Mouse (Mus musculus): ENCODE data around the gene 4931422A03Rik. TPM values are rescaled to one million over a fixed set of nuclear protein-coding genes. Genes with fewer than 3 reads are reported as not detected.

Gene 4931422A03Rik
- polyA plus RNA-seq, 1 experiment, result not detected

DNA sequence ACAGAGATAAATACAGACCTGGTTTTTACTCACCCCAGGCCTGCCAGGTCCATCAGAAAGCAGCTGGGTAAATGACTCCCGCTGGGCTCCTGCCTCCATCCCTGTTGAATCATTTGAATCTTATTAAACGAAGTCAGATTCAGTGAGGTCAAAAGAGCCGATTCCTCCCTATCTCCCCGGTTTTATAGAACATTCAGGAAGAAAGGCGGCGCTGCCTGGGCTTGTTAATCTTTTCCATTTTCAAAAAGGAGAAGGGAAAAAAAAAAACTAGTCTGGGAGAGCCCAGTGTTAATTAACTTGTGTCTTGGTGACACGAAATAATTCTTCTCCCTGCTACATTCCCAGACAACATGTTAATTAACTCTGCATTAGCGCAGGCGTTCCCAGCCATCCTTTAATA is 50.4 kb downstream of the 4931422A03Rik start:
- no peak for TF ChIP-seq TAL1 (IDR thresholded peaks at IDR 0.05; ENCODE audit: low read length)
- TF ChIP-seq GATA1 (IDR thresholded peaks at IDR 0.05; ENCODE audit: low read length), result no peak
- no peaks in the 10 kb centered on the region; the same call in 1 of the 2 replicates for H3K27me3 ChIP-seq (ENCODE audit: control insufficient read depth)
- no peak overlapping the region for H3K4me3 ChIP-seq (replicated peaks)
- H3K36me3 ChIP-seq (ENCODE audit: control insufficient read depth), result peaks cover 100% of the 10 kb centered on the region
- H3K4me1 ChIP-seq (ENCODE audit: control insufficient read depth), result peaks cover 79% of the 10 kb centered on the region
- H3K9me3 ChIP-seq (ENCODE audit: control insufficient read depth, low read length), result no peaks in the 10 kb centered on the region

DNA sequence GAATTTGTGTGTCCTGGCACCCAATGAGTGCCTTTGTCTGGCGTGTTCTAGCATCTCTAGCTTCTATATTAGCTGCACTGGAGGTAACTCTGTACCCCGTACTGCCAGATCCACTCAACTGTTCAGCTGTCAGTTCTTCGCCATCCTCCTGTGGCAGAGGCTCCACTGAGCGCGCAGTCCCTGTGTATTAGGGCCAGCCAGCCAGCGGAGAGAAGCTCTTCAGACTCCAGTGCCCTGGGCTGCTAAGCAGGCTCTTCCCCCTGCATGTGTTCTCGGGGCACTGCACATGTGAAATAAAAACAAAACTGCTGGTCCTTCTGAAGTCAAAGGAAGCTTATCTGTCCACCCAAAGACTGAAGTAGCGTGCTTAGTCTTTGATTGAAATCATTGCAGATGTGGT is 50.9 kb downstream of the 4931422A03Rik start:
- no peaks in the 10 kb centered on the region; the same call in 1 of the 2 replicates for H3K27me3 ChIP-seq (ENCODE audit: control insufficient read depth)
- H3K36me3 ChIP-seq (ENCODE audit: control insufficient read depth), result peaks cover 100% of the 10 kb centered on the region
- H3K9me3 ChIP-seq (ENCODE audit: control insufficient read depth, low read length), result no peaks in the 10 kb centered on the region
- no peak overlapping the region for H3K4me3 ChIP-seq (replicated peaks)
- TF ChIP-seq GATA1 (IDR thresholded peaks at IDR 0.05; ENCODE audit: low read length), result no peak
- no peak for TF ChIP-seq TAL1 (IDR thresholded peaks at IDR 0.05; ENCODE audit: low read length)
- H3K4me1 ChIP-seq (ENCODE audit: control insufficient read depth), result peaks cover 81% of the 10 kb centered on the region

DNA sequence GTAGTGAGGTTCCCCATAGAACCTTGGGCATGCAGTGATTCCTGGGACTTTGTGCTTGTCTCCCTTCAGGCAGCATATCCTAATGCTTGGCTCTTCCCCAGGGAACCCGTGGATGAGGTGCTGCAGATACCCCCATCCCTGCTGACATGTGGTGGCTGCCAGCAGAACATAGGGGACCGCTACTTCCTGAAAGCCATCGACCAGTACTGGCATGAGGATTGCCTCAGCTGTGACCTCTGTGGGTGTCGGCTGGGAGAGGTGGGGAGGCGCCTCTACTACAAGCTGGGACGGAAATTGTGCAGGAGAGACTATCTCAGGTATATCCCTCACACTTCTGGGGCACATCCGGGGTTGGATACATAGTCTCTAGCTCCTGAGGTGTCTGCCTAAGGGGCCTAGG is 52.3 kb downstream of the 4931422A03Rik start:
- Histone ChIP-seq H3K9me3 (ENCODE audit: control insufficient read depth, low read length) (no peaks in the 10 kb centered on the region), H3K27me3 (ENCODE audit: control insufficient read depth) (peaks cover 4% of the 10 kb centered on the region; the same call in 1 of the 2 replicates), H3K4me1 (ENCODE audit: control insufficient read depth) (peaks cover 87% of the 10 kb centered on the region), H3K4me3 (replicated peaks) (no peak overlapping the region), H3K36me3 (ENCODE audit: control insufficient read depth) (peaks cover 100% of the 10 kb centered on the region)
- no peak for TF ChIP-seq TAL1 (IDR thresholded peaks at IDR 0.05; ENCODE audit: low read length)
- TF ChIP-seq GATA1 (IDR thresholded peaks at IDR 0.05; ENCODE audit: low read length), result no peak

DNA sequence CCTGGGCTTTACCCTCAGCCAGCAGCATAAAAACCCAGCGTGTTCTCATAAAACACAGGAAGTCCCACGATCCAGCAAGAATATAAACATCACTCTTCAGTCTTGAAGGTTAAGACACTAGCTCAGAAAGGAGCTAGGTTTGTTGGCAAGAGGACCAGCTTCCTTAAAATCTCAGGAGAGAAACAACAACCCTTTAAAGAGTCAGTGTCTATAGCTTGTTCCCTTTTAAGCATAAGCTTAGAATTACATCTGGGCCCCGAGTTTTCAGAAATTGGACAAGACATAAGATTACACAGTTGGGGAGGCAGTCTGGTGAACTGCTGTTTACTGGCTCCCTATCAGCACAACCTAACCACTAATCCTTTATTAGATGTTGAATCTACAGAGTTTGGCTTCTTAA is 56.3 kb downstream of the 4931422A03Rik start:
- Histone ChIP-seq H3K4me1 (ENCODE audit: control insufficient read depth) (peaks cover 82% of the 10 kb centered on the region), H3K9me3 (ENCODE audit: control insufficient read depth, low read length) (no peaks in the 10 kb centered on the region), H3K4me3 (replicated peaks) (peak overlapping the region; percentile 93), H3K27me3 (ENCODE audit: control insufficient read depth) (peaks cover 11% of the 10 kb centered on the region; the same call in 1 of the 2 replicates), H3K36me3 (ENCODE audit: control insufficient read depth) (peaks cover 97% of the 10 kb centered on the region)
- no peak for TF ChIP-seq TAL1 (IDR thresholded peaks at IDR 0.05; ENCODE audit: low read length)
- TF ChIP-seq GATA1 (IDR thresholded peaks at IDR 0.05; ENCODE audit: low read length), result no peak

DNA sequence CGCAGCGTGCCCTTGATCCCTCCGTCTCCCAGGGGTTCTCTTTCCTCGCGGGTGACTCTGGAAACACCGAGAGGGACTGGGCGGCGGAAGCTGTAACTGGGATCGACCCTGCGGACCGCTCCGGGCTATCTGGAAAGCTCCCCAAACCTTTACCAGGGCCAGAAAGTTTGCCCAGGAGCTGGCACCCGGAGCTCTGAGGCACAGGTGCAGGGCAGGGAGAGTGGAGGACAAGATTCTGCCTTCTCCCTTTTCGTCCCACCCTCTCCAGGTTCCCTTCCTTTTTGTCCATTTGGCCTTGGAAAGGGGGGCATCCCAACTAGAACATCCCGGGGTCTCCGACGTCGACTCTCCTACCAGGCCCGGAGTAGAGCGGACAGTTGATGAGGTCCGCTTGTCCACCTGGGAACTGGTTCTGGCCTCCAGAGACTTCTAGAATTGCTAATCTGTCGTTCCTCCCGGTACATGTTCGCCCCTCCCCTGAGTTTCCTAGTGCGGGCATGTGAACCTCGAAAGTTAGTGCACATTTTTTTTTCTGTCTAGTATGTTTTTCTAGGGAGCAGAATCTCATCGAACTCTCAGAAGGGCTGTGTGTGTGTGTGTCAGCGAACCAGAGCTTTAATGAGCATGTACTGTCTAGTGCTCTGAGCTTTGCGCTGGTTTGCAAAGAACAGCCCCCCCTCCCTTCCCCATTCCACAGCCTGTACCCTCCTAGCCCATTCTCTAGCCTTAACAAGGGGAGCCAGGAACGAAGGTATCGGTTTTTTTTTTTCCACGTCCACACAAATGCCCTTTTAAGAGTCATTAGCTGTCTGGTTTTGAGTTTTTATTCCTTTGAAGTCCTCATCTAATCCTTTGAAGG is 57.1 kb downstream of the 4931422A03Rik start:
- Histone ChIP-seq H3K4me1 (ENCODE audit: control insufficient read depth) (peaks cover 86% of the 10 kb centered on the region), H3K9me3 (ENCODE audit: control insufficient read depth, low read length) (no peaks in the 10 kb centered on the region), H3K27me3 (ENCODE audit: control insufficient read depth) (peaks cover 11% of the 10 kb centered on the region; the same call in 1 of the 2 replicates), H3K36me3 (ENCODE audit: control insufficient read depth) (peaks cover 97% of the 10 kb centered on the region), H3K4me3 (replicated peaks) (peak overlapping the region; percentile 93)
- TF ChIP-seq TAL1 (IDR thresholded peaks at IDR 0.05; ENCODE audit: low read length), result no peak
- no peak for TF ChIP-seq GATA1 (IDR thresholded peaks at IDR 0.05; ENCODE audit: low read length)

DNA sequence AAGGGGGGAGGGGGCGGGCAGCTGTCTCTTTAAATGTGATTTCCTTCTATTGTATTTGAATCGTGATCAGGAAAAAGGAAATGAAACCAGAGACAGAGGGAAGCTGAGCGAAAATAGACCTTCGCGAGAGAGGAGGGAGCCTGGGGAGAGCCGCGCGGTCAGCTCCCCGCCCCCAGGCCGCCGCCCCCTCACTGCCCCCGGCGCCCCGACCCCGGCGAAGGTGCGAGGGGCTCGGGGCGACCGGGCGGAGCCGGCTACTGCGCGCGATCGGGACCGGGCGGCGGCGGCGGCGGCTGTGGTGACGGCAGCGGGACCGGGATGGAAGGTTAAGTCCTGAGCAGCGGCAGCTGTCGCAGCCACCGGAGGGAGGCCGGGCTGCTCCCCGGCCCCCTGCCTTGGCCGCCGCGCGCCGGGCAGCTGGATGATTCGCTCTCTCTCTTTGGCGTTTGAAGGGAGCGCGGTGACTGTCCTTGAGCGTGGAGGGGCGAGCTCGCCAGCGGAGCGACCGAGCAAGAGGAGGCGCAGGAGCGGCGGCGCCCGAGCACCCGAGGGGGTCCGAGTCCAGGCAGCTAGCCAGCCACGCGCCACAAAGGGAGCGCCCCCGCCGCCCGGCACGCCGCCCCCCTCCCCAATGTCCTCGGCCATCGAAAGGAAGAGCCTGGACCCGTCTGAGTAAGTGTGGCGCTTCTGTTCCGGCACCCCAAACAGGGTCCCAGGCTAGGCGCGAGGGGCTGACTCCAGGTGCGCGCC is 57.9 kb downstream of the 4931422A03Rik start:
- Histone ChIP-seq H3K27me3 (ENCODE audit: control insufficient read depth) (peaks cover 11% of the 10 kb centered on the region; the same call in 1 of the 2 replicates), H3K9me3 (ENCODE audit: control insufficient read depth, low read length) (no peaks in the 10 kb centered on the region), H3K36me3 (ENCODE audit: control insufficient read depth) (peaks cover 97% of the 10 kb centered on the region), H3K4me3 (replicated peaks) (peak overlapping the region; percentile 93), H3K4me1 (ENCODE audit: control insufficient read depth) (peaks cover 86% of the 10 kb centered on the region)
- TF ChIP-seq GATA1 (IDR thresholded peaks at IDR 0.05; ENCODE audit: low read length), result no peak
- TF ChIP-seq TAL1 (IDR thresholded peaks at IDR 0.05; ENCODE audit: low read length), result no peak

DNA sequence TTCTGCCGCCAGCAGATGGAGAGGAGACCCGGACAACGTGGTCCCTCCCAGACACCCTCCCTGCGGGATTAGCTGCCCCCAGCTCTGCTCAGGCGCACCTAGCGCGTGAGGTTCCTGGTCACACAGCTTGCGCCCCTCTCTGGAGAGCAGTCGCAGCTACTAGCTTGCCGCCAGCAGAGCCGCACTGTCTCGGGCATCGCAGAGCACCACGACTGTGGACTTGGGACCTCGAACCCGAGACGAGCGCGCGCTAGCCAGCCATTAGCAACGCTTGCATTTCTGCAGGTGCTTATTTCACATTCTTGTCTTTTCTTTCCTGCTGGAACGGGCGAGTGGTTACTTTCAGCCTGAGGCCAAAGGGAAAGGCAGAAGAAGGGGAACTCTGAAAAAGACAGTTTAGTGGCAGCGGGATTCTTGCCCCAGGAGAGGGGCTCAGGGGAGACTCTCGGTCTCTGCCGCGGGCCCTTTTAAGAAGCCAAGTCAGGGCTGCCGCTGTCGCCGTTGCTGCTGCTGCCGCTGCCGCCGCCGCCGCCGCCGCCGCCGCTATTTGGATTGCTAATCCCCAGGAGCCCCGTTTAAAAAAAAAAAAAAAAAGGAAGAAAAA is 58.6 kb downstream of the 4931422A03Rik start:
- H3K4me3 ChIP-seq (replicated peaks), result peak overlapping the region; percentile 93
- no peaks in the 10 kb centered on the region for H3K9me3 ChIP-seq (ENCODE audit: control insufficient read depth, low read length)
- peaks cover 11% of the 10 kb centered on the region; the same call in 1 of the 2 replicates for H3K27me3 ChIP-seq (ENCODE audit: control insufficient read depth)
- H3K4me1 ChIP-seq (ENCODE audit: control insufficient read depth), result peaks cover 86% of the 10 kb centered on the region
- no peak for TF ChIP-seq GATA1 (IDR thresholded peaks at IDR 0.05; ENCODE audit: low read length)
- no peak for TF ChIP-seq TAL1 (IDR thresholded peaks at IDR 0.05; ENCODE audit: low read length)
- H3K36me3 ChIP-seq (ENCODE audit: control insufficient read depth), result peaks cover 97% of the 10 kb centered on the region

DNA sequence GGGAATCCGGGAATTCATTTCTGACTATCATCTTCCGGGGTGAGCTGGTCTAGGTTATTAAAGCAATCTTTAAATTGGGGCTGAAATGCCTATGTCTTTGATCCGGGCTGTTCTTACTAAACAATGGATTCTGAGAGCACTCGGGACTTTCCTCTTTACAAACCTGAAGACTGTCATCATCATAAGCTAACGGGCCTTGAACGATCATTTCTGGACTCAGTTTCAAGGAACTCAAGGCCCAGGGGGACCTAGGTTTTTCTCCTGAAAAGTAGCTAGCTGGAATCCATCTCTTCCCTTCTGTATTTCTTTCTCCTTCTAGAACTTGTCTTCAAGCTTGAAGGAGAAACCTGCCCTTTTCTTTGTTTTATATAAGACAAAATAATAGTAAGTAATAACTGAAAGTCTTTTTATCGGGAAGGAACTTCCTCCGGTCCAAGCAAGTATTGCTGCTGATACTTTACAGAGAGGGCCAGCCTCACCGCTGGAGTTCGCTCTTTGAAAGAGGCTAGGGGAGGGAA is 59.2 kb downstream of the 4931422A03Rik start:
- TF ChIP-seq GATA1 (IDR thresholded peaks at IDR 0.05; ENCODE audit: low read length) (no peak), TAL1 (IDR thresholded peaks at IDR 0.05; ENCODE audit: low read length) (no peak)
- Histone ChIP-seq H3K36me3 (ENCODE audit: control insufficient read depth) (peaks cover 96% of the 10 kb centered on the region), H3K9me3 (ENCODE audit: control insufficient read depth, low read length) (no peaks in the 10 kb centered on the region), H3K27me3 (ENCODE audit: control insufficient read depth) (peaks cover 11% of the 10 kb centered on the region; the same call in 1 of the 2 replicates), H3K4me3 (replicated peaks) (peak overlapping the region; percentile 93), H3K4me1 (ENCODE audit: control insufficient read depth) (peaks cover 86% of the 10 kb centered on the region)

Measured in erythroblast, embryonic 14.5 days (primary cell).